Mouse (Mus musculus) Patski (cell line): Measurements from ENCODE around the gene Gm20662. TPM values are rescaled to one million over a fixed set of nuclear protein-coding genes. Genes with fewer than 3 reads are reported as not detected.

Source experiments
- ATAC-seq: fragments of 100-300 bp; one replicate; pipeline ENCODE4 v1.8.0; 2021
- CTCF ChIA-PET: fragments of 350-600 bp; sonication (Branson Sonifier 250); formaldehyde crosslinking; loops from one replicate; lab custom pipeline; 2022; ENCODE audit warnings: inconsistent platforms; lab: Charles Lee
- POLR2A ChIA-PET: fragments of 350-600 bp; sonication (Branson Sonifier 250); formaldehyde crosslinking; loops from one replicate; lab custom pipeline; 2022; ENCODE audit warnings: antibody characterized with exemption, inconsistent platforms; lab: Charles Lee
- DNase-seq: peaks from one replicate; pipeline ENCODE4 v3.0.0-alpha.2; 2011; ENCODE audit warnings: low read depth, low spot score
- H3K27me3 ChIP-seq: fragments of 371-371 bp; one replicate; pipeline ENCODE4 v1.5.1; 2021
- CTCF ChIP-seq: fragments of 100-300 bp; IDR thresholded peaks from one replicate; pipeline ENCODE4 v1.5.1; 2021
- in situ Hi-C: fragments of 300-500 bp; cut with MboI; formaldehyde crosslinking; loops from 3 replicates; pipeline ENCODE4 v1.11.1; 2018; ENCODE audit warnings: low pct_unique_long_range_greater_than_20kb, mixed read lengths
- polyA plus RNA-seq: library from polyadenylated mRNA; unstranded; gene quantifications from one replicate; pipeline ENCODE4 v1.2.3, GENCODE M21; 2021

Gm20662 gene
- polyA plus RNA-seq, 1 experiment from 2014 or later: not detected

DNA sequence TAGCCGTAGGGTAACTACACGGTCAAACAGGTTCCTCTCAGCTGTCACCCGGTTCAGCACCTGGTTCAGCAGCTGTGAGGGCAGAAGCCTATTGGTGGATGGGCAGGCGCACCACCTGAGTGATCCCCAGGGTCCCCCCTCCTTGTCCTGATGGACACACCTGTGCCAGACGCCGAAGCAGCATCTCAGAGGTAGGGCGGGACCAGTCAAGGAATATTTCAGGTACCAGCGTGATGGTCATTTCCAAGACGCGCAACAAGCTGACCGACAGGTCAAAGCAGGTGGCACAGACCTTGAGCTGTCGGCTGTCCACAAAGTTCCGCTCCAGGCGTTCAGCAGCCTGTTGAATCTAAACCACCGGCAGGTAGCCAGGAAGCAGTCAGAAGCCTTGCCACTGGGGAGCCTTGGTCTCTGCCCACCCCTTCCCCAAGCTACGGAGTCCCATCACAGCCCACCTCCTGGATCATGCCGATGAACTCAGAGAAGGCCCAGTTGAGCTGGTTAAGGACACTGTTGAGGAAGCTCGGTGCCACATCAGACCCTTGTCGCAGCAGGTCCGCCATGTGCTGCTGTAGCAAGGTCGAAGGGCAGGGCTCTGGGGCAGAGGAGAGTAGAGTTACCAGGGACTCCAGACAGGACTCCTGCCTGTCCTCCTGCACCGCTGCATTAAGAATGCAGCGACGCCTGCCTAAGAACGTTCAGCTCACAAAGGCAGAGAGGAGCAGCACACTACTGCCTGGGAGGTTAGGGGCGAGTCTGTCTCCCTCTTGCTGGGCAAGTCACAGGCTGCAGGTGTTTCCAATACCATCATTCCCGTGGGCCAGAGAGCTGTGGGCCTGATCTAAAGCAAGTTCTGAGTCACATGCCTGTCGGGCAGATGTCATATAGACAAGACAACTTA is 60.5 kb downstream of the Gm20662 start:
- ATAC-seq: no peak
- CTCF ChIA-PET: interaction anchor here (1.0 kb wide), 1 partner anchor 11 kb away, joined by 3 read pairs; no protein-coding TSS in a partner anchor
- in situ Hi-C loops: loop anchor here (5.0 kb wide), 2 partner anchors 89 to 164 kb away; no protein-coding TSS in a partner anchor

DNA sequence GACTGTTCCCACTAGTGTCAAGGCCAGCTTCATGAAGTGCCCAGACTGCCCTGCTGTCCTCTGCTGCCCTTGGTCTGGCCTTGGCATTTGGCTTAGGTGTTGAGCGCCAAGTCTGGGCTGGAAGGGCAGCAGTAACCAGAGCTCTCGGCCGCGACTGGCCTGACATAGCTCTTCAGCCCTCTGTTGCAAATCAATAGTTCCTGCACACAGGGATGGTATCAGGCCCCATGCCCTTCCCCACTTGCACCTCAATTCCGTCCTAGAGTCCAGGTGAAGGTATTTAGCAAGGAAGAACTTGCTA is 61.1 kb downstream of the Gm20662 start:
- in situ Hi-C loops: loop anchor here (5.0 kb wide), 2 partner anchors 90 to 165 kb away; no protein-coding TSS in a partner anchor
- POLR2A ChIA-PET: no interaction called here
- no peaks in the 10 kb centered on the region for H3K27me3 ChIP-seq
- no peak for TF ChIP-seq CTCF
- ATAC-seq (no peak), DNase-seq (no peak)
- CTCF ChIA-PET: interaction anchor here (1.0 kb wide), 1 partner anchor 11 kb away, joined by 3 read pairs; no protein-coding TSS in a partner anchor

More for the DNA sequence above, 60.5 kb downstream of the Gm20662 start:
- H3K27me3 ChIP-seq: no peaks in the 10 kb centered on the region
- no peak for TF ChIP-seq CTCF
- no peak for DNase-seq
- POLR2A ChIA-PET: interaction anchor here (0.5 kb wide), 1 partner anchor 656 kb away, joined by 3 read pairs; no protein-coding TSS in a partner anchor

DNA sequence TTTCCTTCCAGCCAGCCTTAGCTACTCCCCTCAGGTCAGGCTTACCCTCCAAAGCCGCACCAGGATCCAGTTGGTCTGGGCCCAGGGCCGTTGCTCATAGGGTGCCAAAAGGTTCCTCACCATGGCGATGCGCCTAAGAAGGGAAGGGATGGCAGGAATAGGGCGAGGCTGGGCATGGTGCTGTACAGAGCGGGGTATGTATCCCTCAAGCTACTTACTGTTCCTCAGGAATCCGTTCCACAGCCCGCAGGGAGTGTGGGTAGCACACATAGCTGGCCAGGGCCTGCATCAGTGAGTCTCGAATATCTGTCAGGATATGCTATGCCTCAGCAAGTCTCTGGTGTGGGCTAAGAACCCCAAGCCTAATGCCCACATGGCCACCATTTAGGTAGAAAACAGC is 62.1 kb downstream of the Gm20662 start:
- in situ Hi-C loops: loop anchor here (5.0 kb wide), 2 partner anchors 91 to 166 kb away; no protein-coding TSS in a partner anchor
- no peaks in the 10 kb centered on the region for H3K27me3 ChIP-seq
- no peak for TF ChIP-seq CTCF
- ChIA-PET POLR2A (no interaction called here), CTCF (interaction anchor here (2.1 kb wide), 1 partner anchor 9 kb away, joined by 7 read pairs; no protein-coding TSS in a partner anchor)
- ATAC-seq (no peak), DNase-seq (no peak)

DNA sequence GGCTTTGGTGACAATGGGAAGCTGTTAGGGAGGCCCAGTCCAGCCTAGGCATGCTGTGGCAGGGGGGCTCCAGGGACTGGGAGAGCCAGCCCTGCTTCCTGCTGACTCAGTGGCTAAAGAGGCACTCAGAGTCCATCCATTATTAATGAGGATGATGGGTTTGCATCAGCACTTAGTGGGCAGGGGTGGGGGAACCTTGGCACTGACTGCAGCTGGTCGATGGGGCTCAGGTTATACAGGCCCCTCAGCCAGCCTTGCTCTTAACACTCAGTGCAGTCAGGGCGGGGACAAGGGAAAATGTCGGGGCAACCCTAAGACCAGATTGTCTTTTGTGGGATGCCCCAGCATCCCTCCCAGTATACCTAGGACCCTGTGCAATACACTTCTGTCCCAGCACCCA is 66.0 kb downstream of the Gm20662 start:
- no peak for TF ChIP-seq CTCF
- in situ Hi-C loops: no loop called here
- ChIA-PET CTCF (no interaction called here), POLR2A (no interaction called here)
- no peaks in the 10 kb centered on the region for H3K27me3 ChIP-seq
- DNase-seq (no peak), ATAC-seq (no peak)

DNA sequence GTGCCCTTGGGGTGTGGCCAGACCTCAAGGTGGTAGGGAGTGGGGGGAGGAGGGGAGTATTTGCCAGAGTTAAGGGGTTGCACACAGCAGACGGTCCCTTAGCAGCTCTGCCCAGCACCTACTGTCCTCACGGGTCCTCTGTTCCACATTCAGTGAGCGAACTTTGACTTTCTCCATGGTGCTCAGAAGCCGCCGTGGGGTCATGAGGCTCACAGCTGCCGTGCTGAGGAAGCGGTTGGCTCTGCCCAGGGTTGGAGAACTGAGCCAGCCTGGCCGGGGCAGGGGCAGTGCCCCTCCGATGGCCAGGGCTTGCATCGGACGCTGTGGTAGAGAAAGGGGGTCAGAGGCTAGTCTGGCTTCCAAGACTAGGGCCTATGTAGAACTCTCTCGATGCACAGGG is 67.2 kb downstream of the Gm20662 start:
- no peak for TF ChIP-seq CTCF
- H3K27me3 ChIP-seq: no peaks in the 10 kb centered on the region
- in situ Hi-C loops: no loop called here
- DNase-seq (no peak), ATAC-seq (no peak)
- CTCF ChIA-PET: interaction anchor here (1.7 kb wide), 1 partner anchor 159 kb away, joined by 5 read pairs; no protein-coding TSS in a partner anchor
- POLR2A ChIA-PET: no interaction called here

DNA sequence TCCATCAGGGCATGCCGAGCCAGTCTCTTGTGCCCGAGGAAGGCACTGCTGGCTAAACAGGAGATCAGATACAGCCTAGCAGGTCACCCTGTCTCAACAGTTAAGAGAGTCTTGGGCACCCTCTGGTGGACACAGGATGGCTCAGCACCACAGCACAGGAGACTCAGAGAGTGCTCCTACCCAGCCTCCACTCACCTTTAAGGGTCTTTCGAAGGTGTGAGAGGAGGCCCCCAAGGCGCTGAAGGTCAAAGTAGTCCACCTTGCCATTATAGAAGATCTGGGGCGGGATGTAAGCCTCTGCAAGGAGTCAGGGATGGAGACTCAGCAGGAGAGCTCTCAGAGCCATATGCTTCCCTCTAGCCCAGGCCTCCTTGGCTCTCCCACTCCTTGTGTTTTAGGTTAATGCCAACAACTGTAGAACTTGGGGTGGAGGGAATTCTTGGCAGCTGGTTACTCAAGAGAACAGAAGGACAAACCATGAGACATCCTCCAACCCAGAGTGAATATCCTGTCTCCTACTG is 69.4 kb downstream of the Gm20662 start:
- ChIA-PET CTCF (interaction anchor here (0.7 to 3.7 kb wide), 4 partner anchors 10 to 160 kb away, joined by 3 to 14 read pairs (median 4); partner anchors contain the start of gene Mst1r), POLR2A (no interaction called here)
- in situ Hi-C loops: no loop called here
- H3K27me3 ChIP-seq: no peaks in the 10 kb centered on the region
- no peak for DNase-seq
- ATAC-seq: no peak
- TF ChIP-seq CTCF: no peak

DNA sequence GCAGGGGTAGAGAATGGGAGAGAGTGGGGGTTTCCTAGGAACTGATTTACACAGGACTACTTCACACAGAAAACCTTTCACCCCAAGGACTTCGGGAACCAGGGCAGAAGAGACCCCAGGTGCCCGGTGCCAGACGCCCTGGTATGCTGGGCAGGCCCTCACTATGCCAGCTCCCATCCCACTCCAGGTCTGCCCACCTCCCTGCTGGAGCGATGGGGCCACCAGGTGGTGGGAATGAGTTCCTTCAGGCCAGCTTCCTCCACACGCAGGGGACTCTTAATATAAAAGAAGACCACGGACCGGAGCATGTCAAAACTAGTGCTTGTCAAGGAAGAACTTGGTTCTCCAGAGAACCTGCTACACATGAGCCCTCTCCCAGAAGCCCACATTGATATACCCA is 71.0 kb downstream of the Gm20662 start:
- ChIA-PET CTCF (interaction anchor here (0.9 to 3.7 kb wide), 11 partner anchors 9 to 162 kb away, joined by 3 to 14 read pairs (median 5); partner anchors contain the start of genes Amigo3 and Mst1r), POLR2A (no interaction called here)
- in situ Hi-C loops: no loop called here
- DNase-seq (no peak), ATAC-seq (no peak)
- H3K27me3 ChIP-seq: no peaks in the 10 kb centered on the region
- TF ChIP-seq CTCF: no peak

DNA sequence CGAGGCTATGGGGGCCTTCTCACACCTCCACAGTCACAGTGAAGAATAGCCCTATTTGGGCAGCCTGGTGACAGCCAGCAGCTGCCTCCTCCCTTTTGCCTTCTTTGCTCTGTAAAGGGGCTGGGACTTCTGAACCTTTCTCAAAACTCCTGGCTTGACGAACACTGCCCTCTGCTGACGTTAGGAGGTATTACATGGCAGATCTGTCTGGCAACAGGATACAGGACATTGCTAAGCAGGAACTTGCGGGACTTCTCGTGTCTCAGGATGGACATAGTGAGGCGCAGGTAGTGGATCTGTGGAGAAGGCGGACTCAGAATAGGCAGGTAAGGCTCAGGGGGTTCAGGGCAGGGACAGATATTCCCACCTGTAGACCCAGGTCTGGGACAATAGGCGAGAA is 71.8 kb downstream of the Gm20662 start:
- in situ Hi-C loops: no loop called here
- POLR2A ChIA-PET: no interaction called here
- no peaks in the 10 kb centered on the region for H3K27me3 ChIP-seq
- ATAC-seq (peak; percentile 49), DNase-seq (peak; percentile 31)
- TF ChIP-seq CTCF: no peak
- CTCF ChIA-PET: interaction anchor here (0.9 to 3.7 kb wide), 9 partner anchors 9 to 162 kb away, joined by 3 to 14 read pairs (median 5); partner anchors contain the start of genes Amigo3 and Mst1r

DNA sequence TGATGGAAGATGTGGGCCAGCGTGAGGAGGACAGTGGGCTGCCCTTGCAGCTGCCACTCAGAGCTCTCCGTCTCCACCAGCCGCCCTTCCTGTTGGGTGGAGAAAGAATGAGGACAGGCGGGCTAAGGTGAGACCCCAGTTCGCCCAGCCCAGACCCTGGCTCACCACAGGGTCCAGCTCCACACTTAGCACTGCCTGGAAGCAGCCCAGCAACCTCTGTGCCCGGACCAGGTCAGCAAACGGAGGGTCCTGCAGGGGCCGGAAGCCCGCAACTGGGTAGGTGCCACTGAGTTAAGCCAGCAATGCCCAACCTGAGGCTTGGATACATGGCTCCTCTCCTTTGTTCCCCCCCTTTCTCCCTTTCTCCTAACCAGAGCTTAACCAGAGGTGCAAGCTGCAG is 72.9 kb downstream of the Gm20662 start:
- in situ Hi-C loops: no loop called here
- no peak for TF ChIP-seq CTCF
- no peak for ATAC-seq
- DNase-seq: no peak
- POLR2A ChIA-PET: no interaction called here
- no peaks in the 10 kb centered on the region for H3K27me3 ChIP-seq
- CTCF ChIA-PET: interaction anchor here (1.2 to 3.7 kb wide), 3 partner anchors 9 to 164 kb away, joined by 3 to 14 read pairs (median 8); partner anchors contain the start of gene Mst1r

DNA sequence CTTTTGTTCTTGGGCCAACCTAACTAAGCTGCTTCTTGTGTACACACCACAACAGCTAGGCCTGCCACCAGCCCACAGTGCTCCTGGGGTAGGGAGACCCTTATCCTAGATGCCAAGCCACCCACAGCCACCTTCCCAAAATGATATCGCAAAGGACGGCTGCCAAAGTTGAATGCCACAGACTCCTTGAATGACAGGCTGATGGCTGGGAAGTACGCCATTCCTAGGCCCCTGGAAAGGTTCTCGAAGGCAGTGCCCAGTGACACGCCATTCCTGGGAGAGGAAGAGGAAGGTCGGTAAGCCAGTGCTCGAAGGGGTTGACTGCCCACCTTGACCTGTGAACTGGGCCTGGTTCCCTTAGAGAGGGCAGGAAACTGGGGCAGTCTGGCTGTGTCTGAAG is 73.4 kb downstream of the Gm20662 start:
- POLR2A ChIA-PET: interaction anchor here (1.1 kb wide), 1 partner anchor 9 kb away, joined by 4 read pairs; no protein-coding TSS in a partner anchor
- no peaks in the 10 kb centered on the region for H3K27me3 ChIP-seq
- DNase-seq (no peak), ATAC-seq (no peak)
- in situ Hi-C loops: no loop called here
- CTCF ChIA-PET: interaction anchor here (1.2 to 2.6 kb wide), 2 partner anchors 9 to 14 kb away, joined by 3 to 8 read pairs; no protein-coding TSS in a partner anchor
- no peak for TF ChIP-seq CTCF
